Mouse (Mus musculus): ENCODE measurements around the gene Lamtor1. TPM values are rescaled to one million over a fixed set of nuclear protein-coding genes. Genes with fewer than 3 reads are reported as not detected.

The Lamtor1 gene
- 131 and 153 TPM in 2 replicates for polyA plus RNA-seq (2015; fragmentation: Nextera tagmentation; extraction: Ambion mirVana)

GRCm38 (mm10) chr7:101905561-101906286, at the start of gene Lamtor1:
Lamtor1 (plus strand) TSS chr7:101905904.
- peaks cover 6% of the 10 kb centered on the region; the same call in 1 of the 2 replicates for H3K4me1 ChIP-seq (ENCODE audit: insufficient read depth, low read depth, low read length)
- peak; percentile 100 for DNase-seq (ENCODE audit: low spot score)
- no peaks in the 10 kb centered on the region for H3K27me3 ChIP-seq (replicated peaks; ENCODE audit: insufficient read depth, low read length)
- H3K4me3 ChIP-seq (ENCODE audit: low read depth, low read length): peak within 1 kb of the TSS; percentile 79
- H3K4me2 ChIP-seq (replicated peaks; ENCODE audit: low read depth, low read length): peak within 1 kb of the TSS; percentile 59
- H3K36me3 ChIP-seq (ENCODE audit: insufficient read depth, low read length): peaks cover 6% of the 10 kb centered on the region; the same call in 1 of the 2 replicates
- TF ChIP-seq CTCF (IDR thresholded peaks at IDR 0.05): no peak
- peak; percentile 49; the same call in 1 of the 2 replicates for TF ChIP-seq EP300 (IDR thresholded peaks at IDR 0.05)
- peak; percentile 98 for ATAC-seq
- H3K9ac ChIP-seq (replicated peaks; ENCODE audit: low read depth): peak within 1 kb of the TSS; percentile 90
- H3K9me3 ChIP-seq (ENCODE audit: low read length): no peaks in the 10 kb centered on the region
- under 1% methylated on average over 55 of the region's 61 CpGs for WGBS
- peak within 1 kb of the TSS; percentile 98 for H3K27ac ChIP-seq (ENCODE audit: low read length)

GRCm38 (mm10) chr7:101857094-101857493, 48.6 kb upstream of the Lamtor1 start, which contains the start of gene Folr2:
Folr2 (minus strand) TSS chr7:101857194.
- H3K4me2 ChIP-seq (replicated peaks; ENCODE audit: low read depth, low read length): no peak within 1 kb of the TSS
- H3K4me3 ChIP-seq (ENCODE audit: low read depth, low read length): no peak within 1 kb of the TSS
- ATAC-seq: no peak
- DNase-seq (ENCODE audit: low spot score): no peak
- H3K27ac ChIP-seq (ENCODE audit: low read length): no peak within 1 kb of the TSS
- H3K9me3 ChIP-seq (ENCODE audit: low read length): no peaks in the 10 kb centered on the region
- no peaks in the 10 kb centered on the region for H3K36me3 ChIP-seq (ENCODE audit: insufficient read depth, low read length)
- H3K27me3 ChIP-seq (replicated peaks; ENCODE audit: insufficient read depth, low read length): no peaks in the 10 kb centered on the region
- WGBS: 85% methylated on average over 4 of the region's 4 CpGs
- no peaks in the 10 kb centered on the region for H3K4me1 ChIP-seq (ENCODE audit: insufficient read depth, low read depth, low read length)
- no peak for TF ChIP-seq EP300 (IDR thresholded peaks at IDR 0.05)
- TF ChIP-seq CTCF (IDR thresholded peaks at IDR 0.05): no peak
- no peak within 1 kb of the TSS for H3K9ac ChIP-seq (replicated peaks; ENCODE audit: low read depth)

- DNase-seq (ENCODE audit: low spot score): no peak
- Histone ChIP-seq H3K9ac (replicated peaks; ENCODE audit: low read depth) (no peak overlapping the region), H3K27ac (ENCODE audit: low read length) (no peak overlapping the region), H3K4me2 (replicated peaks; ENCODE audit: low read depth, low read length) (no peak overlapping the region), H3K4me3 (ENCODE audit: low read depth, low read length) (no peak overlapping the region), H3K9me3 (ENCODE audit: low read length) (no peaks in the 10 kb centered on the region), H3K36me3 (ENCODE audit: insufficient read depth, low read length) (no peaks in the 10 kb centered on the region), H3K4me1 (ENCODE audit: insufficient read depth, low read depth, low read length) (no peaks in the 10 kb centered on the region), H3K27me3 (replicated peaks; ENCODE audit: insufficient read depth, low read length) (no peaks in the 10 kb centered on the region)
- TF ChIP-seq EP300 (IDR thresholded peaks at IDR 0.05) (no peak), CTCF (IDR thresholded peaks at IDR 0.05) (no peak)
- 72% methylated on average over 9 of the region's 9 CpGs for WGBS
- ATAC-seq: peak; percentile 17; the same call in 1 of the 2 replicates
Observed at GRCm38 (mm10) chr7:101858362-101858761, 47.3 kb upstream of the Lamtor1 start.

- Histone ChIP-seq H3K27me3 (replicated peaks; ENCODE audit: insufficient read depth, low read length) (no peaks in the 10 kb centered on the region), H3K9ac (replicated peaks; ENCODE audit: low read depth) (no peak overlapping the region), H3K36me3 (ENCODE audit: insufficient read depth, low read length) (no peaks in the 10 kb centered on the region), H3K4me2 (replicated peaks; ENCODE audit: low read depth, low read length) (no peak overlapping the region), H3K27ac (ENCODE audit: low read length) (no peak overlapping the region), H3K4me1 (ENCODE audit: insufficient read depth, low read depth, low read length) (no peaks in the 10 kb centered on the region), H3K4me3 (ENCODE audit: low read depth, low read length) (no peak overlapping the region), H3K9me3 (ENCODE audit: low read length) (no peaks in the 10 kb centered on the region)
- TF ChIP-seq EP300 (IDR thresholded peaks at IDR 0.05) (no peak), CTCF (IDR thresholded peaks at IDR 0.05) (no peak)
- no peak for ATAC-seq
- DNase-seq (ENCODE audit: low spot score): no peak
Observed at GRCm38 (mm10) chr7:101860978-101861377, 44.7 kb upstream of the Lamtor1 start.

GRCm38 (mm10) chr7:101862291-101862690, 43.4 kb upstream of the Lamtor1 start:
- Histone ChIP-seq H3K27me3 (replicated peaks; ENCODE audit: insufficient read depth, low read length) (no peaks in the 10 kb centered on the region), H3K4me1 (ENCODE audit: insufficient read depth, low read depth, low read length) (no peaks in the 10 kb centered on the region), H3K27ac (ENCODE audit: low read length) (no peak overlapping the region), H3K36me3 (ENCODE audit: insufficient read depth, low read length) (no peaks in the 10 kb centered on the region), H3K9ac (replicated peaks; ENCODE audit: low read depth) (no peak overlapping the region), H3K4me2 (replicated peaks; ENCODE audit: low read depth, low read length) (no peak overlapping the region), H3K4me3 (ENCODE audit: low read depth, low read length) (no peak overlapping the region), H3K9me3 (ENCODE audit: low read length) (no peaks in the 10 kb centered on the region)
- DNase-seq (ENCODE audit: low spot score) (no peak), ATAC-seq (no peak)
- TF ChIP-seq EP300 (IDR thresholded peaks at IDR 0.05) (no peak), CTCF (IDR thresholded peaks at IDR 0.05) (no peak)
- WGBS: 44% methylated on average over 3 of the region's 3 CpGs

GRCm38 (mm10) chr7:101863415-101863814, 42.3 kb upstream of the Lamtor1 start, which contains the start of gene Anapc15:
Anapc15 (plus strand) TSS chr7:101863715.
- H3K4me2 ChIP-seq (replicated peaks; ENCODE audit: low read depth, low read length): no peak within 1 kb of the TSS
- WGBS: 63% methylated on average over 3 of the region's 3 CpGs
- ATAC-seq: no peak
- no peaks in the 10 kb centered on the region for H3K4me1 ChIP-seq (ENCODE audit: insufficient read depth, low read depth, low read length)
- DNase-seq (ENCODE audit: low spot score): no peak
- no peak within 1 kb of the TSS for H3K9ac ChIP-seq (replicated peaks; ENCODE audit: low read depth)
- H3K27me3 ChIP-seq (replicated peaks; ENCODE audit: insufficient read depth, low read length): no peaks in the 10 kb centered on the region
- no peaks in the 10 kb centered on the region for H3K36me3 ChIP-seq (ENCODE audit: insufficient read depth, low read length)
- no peak within 1 kb of the TSS for H3K4me3 ChIP-seq (ENCODE audit: low read depth, low read length)
- no peak for TF ChIP-seq EP300 (IDR thresholded peaks at IDR 0.05)
- TF ChIP-seq CTCF (IDR thresholded peaks at IDR 0.05): no peak
- no peak within 1 kb of the TSS for H3K27ac ChIP-seq (ENCODE audit: low read length)
- H3K9me3 ChIP-seq (ENCODE audit: low read length): no peaks in the 10 kb centered on the region
